Mouse (Mus musculus) CD4-positive, CD25-positive, alpha-beta regulatory T cell, adult 4 months (primary cell): ENCODE results near the gene Gm16181. TPM values are rescaled to one million over a fixed set of nuclear protein-coding genes. Genes with fewer than 3 reads are reported as not detected.

ENCODE experiments used
- ATAC-seq: one replicate; pipeline ENCODE4 v1.8.0; 2017
- polyA plus RNA-seq, 2 experiments: library from polyadenylated mRNA; unstranded; fragments of 100-300 nt; shearing (Covaris generic); gene quantifications; one replicate each; pipeline ENCODE4 v1.2.1; 2017

Gene Gm16181
- 1 to 10 TPM in 1 of 2 experiments, under 1 TPM in 1; 0.79 to 1.4 TPM for polyA plus RNA-seq

DNA sequence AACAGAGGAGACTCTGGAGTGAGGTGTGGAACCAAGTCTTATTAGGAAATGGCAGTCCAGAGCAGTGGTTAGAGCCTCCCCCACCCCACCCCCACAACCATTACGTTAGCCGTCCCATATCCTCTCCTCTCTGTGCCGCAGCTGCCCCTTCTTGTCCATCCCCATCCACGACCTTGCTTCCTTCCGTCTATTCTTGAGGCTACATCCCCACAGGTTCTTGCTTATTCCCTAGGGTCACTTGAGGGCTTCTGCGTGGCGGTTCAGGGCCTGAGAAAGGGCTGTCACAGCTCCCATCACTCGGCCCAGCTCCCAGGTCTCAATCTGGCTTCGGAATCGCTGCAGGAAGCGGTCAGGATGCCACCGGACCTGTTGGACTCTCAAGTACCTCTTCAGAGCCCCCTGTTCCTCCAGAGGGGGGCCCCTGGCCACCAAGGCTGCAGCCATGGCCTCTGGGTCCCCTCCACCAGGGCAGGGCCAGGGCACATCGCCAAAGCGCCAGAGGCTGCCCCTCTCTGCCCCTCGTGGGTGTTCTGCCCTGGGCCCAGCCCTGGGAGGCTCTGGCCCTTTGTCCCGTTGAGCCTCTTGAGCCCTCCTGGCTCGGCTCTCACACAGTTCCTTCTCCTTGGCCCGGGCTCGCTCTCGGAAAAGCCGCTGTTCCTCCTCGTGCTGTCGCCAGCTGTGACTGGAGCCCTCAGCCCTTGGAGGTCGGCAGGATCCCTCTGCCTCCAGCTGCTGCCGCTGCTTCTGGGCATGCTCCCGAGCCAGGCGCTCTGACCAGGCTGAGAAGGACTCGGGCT lies at the start of gene Gm16181:
Gene Gm16181 (plus strand): TSS at position 679 of the 797 bp plus-strand sequence.
- ATAC-seq, result no peak

DNA sequence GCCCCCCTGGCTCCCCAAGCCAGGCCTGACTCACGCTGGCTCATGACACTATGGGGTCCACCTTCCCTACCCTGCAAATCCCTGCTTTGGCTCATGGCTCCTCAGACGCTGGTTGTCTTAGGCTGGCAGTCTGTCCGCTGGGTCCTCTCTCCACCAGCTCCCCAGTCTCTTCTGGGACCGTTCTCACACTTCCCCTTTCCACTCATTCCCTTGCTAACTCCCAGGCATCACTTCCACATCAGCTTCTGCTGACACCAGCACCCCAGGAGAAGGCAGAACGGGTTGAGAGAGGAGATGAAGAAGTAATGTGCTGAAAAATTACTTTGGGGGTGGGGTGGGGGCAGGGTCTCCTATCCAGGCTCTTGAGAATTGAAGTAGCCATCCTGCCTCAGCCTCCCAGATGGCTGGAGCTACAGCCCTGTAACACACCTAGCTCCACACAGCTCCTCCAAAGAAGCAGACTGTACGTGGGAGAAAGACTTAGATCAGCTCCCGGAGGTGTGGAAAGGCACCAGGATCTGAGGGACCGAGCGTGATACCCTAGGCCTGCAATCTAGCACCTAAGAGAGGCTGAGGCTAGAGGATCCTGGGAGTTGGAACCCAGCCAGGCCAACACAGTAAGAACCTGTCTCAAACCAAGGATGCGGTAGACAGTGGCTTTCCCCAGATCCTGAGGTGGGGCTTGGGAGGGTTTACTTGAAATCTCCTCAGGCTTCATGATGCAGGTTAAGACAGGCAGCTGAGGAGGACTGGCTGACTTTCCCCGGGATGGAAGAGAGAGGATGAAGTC lies 48.0 kb upstream of the Gm16181 start:
- ATAC-seq, result peak; percentile 48

DNA sequence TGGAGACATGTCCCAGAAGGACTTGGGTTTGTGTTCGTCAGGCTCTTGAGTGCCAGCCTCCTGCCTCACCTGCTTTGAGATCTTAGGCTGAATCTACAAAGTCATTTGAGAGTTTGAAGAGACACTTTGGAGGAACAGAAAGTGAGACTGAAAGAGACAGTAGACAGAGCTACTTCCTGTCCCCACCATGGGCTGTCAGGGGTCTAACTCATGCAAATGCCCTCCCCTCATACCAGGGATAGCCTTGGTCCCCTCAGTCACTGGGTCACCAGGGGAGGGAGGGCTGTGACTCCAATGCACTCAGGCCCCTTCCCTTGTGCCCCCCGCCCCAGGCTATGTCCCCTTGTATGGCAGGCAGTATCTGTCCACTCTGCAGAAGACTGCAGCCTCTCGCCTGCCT lies 47.3 kb upstream of the Gm16181 start:
- peak; percentile 75 for ATAC-seq

DNA sequence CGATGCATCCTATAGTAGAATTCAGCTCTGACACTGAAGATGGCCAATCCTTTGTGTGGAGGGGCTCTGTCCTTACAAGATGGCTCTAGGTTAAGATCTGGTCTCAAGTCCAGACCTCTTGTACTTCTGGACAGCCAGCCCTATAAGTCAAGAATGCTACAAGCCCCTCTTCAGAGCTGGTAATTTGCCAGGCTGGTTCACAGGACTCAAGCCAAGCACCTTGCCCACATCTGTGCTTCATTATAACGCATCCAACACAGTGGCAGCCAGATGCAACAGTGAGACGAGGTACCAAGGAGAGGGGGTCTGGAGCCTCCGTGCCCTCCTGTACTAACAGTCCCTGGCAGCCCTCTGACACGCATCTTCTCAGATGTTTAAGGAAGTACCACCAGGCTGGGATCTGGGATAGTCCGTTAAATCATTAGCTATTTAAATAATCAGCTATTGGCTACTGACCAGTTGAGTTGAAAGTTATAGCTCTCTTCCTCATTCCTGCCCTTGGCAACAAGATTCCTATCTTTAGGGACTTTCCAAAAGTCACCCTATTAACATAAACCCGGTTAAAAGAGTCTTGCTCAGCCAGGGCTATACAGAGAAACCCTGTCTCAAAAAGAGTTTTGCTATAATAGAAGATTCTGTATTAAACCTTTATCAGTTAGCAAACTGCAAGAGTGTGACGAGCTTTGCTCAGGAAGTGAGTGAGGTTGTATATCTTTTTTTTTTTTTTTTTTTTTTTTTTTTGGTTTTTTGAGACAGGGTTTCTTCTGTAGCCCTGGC lies 46.2 kb upstream of the Gm16181 start:
- peak; percentile 67 for ATAC-seq

DNA sequence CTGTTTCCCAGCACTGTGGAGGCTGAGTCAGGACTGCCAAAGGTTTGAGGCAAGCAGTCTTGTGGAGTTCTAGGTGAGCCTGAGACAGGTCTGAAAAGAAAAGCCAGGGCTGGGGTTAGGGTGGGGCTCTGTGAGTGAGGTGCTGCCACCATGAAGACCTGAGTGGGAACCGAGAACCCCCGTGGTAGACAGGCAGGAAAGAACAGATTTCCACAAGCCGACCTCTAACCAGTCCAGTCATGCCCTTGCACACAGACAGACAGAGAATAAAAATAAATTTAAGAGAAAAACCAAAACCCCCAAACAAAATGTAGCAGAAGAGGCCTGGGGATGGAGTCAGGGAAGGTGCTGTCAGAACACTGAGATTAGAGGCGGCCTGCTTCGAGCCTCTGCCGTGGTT lies 45.3 kb upstream of the Gm16181 start:
- no peak for ATAC-seq

DNA sequence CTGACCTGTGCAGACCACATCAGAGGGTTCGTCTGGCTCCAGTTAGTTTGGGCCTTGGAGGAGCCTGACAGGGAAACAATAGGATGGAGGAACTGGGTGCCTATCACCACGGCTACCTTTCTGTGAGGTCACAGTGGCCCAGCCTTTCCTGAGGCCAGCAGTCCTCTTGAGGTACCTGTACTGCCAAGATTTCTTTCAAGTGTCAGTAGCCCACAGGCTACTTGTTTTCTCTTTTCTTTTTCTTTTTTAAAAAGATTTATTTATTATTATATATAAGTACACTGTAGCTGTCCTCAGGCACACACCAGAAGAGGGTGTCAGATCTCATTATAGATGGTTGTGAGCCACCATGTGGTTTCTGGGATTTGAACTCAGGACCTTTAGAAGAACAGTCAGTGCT lies 44.7 kb upstream of the Gm16181 start, which contains the start of gene Aif1:
Gene Aif1 (minus strand): TSS at position 101 of the 400 bp plus-strand sequence.
- ATAC-seq, result no peak

DNA sequence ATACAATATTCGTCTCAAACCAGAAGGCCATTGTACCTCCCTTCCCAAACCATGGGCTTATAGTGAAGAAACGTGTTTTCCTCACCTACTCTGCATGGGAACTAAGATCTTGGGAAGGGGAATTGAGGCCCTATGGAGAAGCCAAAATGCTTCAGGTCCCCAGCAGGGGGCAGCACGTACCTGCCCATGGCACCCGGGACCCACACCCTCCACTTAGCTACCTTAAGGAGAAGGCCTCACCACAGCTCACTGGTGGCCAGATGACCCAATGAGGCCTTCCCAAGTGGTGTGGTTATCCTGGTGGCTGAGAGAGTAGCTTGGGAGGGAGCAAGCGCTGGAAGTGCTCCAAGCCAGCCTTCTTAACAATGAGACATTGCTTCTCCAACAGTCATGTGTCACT lies 42.1 kb upstream of the Gm16181 start:
- ATAC-seq, result peak; percentile 48

DNA sequence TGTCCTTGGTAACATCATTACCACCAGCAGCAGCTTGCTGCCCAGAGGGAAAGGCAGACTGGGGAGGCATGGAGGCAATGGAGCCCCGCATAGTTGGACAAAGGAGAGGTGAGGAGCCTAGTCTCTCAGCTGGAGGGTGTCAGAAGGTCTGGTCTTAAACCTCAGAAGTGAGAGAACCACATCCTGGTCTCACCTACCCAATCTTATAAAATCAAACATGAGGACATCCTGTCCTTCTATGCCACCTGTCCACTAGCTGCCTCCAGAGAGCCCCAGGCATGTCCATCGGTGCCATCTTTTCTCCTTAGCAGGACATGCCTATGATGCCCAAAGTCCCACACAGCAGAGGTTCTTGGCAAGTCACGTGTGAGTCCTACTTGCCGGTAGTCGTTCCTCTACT lies 40.5 kb upstream of the Gm16181 start:
- peak; percentile 76 for ATAC-seq

DNA sequence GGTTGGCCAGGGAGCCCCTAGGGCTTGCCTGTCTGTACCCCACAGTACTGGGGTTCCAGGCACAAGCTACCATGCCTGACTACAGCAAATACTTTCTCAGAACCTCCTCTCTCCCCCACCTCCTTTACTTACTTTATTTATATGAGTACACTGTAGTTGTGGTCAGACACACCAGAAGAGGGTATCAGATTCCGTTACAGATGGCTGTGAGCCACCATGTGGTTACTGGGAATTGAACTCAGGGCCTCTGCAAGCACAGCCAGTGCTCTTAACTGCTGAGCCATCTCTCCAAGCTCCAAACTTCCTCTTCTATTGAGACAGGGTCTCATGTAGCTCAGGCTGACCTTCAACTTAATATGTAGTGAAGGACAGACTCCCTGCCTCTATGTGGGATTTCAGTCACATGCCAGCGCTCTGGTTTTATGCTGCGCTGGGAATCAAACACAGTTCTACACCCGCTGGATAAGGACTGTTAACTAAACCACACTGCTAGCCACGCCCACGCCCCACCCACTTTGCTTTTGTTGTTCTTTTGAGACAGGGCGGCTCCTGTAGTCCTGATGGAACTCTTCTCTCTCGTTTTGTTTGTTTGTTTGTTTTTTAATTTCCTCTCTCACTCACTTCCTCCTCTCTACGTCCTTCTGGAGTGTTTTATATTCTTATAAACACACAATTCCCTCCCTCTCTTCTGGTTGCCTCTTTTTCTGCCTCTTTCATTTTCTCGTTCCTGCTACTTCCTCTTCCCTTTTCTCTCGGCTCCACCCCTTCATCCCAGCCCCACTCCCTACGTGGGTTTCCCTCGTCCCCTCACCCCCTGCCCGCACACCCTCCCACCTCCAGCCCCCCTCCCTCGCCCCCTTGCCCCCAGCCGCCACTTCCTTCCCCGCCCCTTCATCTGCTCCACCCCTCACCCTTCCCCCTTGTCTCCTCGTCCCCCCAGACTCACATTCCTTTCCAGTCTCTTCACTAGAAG lies 34.7 kb upstream of the Gm16181 start:
- ATAC-seq, result peak; percentile 50

DNA sequence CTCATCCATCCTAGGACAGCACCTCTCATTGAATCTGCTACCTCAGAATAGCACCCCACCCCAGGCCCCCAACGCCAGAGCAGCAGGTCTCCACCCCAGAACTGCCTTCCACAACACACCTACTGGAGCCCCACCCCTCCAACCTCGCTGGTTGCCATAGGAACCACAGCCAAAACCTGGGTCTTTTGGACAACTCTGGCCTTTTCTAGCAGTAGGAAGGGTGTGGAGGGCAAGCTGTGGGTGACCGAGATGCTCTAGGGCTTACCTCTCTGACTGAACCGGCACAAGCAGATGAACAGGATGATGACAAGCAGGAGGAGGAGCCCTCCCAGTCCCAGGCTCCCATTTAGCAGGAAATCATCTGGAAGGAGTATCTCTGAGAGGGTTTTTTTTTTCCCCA lies 34.0 kb upstream of the Gm16181 start:
- peak; percentile 39 for ATAC-seq

DNA sequence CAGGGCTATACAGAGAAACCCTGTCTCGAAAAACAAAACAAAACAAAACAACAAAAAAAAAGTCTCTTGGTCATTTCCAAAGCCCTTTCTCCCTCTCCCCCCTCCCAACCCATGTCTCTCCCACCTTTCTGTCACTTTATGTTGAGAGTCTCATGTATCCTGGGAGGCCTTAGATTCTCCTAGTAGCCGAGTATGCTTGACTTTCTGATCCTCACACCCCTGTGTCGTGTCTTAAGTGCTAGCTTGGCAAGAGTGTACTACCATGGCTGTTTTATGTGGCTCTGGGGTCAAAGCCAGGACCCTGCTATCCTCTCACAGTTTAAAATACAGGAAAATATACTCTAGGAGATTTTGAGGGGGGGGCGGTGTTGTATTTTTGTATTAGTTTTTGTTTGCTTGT lies 33.3 kb upstream of the Gm16181 start:
- no peak for ATAC-seq

DNA sequence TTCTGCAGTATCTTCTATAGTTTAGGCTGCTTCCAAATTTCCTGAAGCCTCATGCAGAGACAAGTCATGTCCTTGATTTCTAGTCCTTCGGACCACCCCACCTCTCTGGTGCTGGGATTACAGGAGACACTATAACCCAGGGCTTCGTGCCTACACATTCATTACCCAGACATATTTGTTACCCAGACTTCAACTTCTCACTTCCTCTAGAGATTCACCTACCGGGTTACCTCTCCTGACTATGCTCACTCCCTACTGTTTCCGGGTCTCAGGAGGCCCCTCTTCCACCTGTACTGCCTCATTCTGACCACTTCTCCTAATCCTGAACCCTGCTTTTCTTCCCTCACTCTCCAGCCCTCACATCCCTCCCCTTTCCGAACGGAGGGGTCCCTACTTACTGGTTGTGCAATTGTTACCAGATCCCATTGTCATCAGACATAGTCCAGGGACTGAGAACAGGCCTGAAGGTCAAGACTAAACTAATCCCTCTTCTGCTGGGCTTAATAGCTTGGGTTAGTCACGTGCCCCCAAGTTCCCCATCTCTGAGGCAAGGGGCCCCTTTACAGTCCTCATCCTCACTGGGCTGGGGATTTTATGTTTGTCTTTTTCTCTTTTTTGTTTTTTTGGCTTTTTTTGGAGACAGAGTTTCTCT lies 32.5 kb upstream of the Gm16181 start, which contains the start of gene Lst1:
Gene Lst1 (minus strand): TSS at position 481 of the 652 bp plus-strand sequence.
- ATAC-seq, result no peak

DNA sequence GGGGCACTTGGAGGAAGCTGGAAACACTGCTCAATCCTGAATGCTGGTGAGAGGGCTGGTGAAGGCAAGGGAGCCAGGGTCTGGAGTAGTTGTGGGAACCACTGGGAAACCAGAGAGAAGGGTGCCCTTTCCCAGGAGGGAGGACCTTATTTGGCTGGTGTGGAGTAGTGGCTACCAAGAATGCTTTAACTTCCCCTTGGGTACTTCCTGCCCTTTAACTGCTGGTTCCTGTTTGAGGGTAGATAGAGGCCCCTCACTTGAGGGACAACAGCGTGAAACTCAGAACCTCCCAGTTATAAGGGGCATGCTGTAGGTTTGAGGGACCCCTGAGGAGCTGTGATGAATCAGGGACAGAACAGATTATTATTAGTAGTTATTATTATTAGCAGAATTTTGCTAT lies 31.4 kb upstream of the Gm16181 start:
- no peak for ATAC-seq

DNA sequence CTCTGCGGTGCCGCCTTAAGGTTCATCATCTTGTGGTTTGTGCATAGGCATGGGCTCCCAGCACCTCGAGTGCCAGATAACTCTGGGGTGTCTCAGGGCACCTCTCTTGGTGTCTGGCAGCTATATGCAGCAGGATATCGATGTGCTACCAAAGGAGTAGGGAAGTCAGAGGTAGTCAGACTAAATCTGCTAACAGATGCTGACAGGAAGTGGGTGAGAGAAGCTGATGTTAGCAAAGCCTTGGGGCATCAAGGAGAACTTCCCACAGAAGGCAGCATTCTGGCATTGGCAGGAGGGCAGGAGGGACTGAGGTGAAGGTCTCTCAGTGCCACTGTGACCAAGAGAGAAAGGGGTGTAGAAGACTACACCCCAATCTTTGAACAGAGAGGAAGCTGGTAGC lies 30.5 kb upstream of the Gm16181 start:
- ATAC-seq, result peak; percentile 66

DNA sequence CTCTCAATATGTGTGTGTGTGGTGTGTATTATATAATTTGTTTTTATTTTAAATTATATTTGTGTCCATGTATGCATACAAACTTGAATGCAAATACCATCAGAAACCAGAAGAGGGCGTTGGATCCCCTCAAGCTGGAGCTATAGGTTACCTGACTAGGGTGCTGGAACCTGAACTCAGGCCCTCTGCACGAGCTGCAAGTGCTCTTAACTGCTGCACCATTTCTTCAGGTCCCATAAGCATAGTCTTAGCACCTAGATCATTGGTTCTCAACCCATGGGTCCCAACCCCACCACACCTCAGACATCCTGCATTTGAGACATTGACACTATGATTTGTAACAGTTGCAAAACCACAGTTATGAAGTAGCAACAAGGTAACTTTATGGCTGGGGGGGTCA lies 28.9 kb upstream of the Gm16181 start:
- no peak for ATAC-seq

DNA sequence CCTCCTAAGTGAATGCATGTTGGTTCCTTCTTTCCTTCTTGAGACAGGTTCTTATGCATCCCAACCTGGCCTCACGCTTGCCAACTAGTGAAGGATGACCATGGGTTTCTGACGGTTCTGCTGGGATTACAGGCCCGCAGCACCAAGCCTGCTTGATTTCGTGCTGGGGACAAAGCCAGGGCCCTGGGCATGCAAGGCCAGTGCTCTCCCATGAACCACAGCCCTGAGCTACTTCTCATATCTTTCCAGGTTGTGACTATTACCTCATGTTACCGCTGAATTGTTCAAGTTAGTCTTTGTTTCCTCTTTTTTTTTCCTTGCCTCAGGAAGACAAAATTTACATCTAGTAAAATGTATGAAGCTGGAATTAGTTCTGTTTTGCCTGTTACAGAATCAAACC lies 27.7 kb upstream of the Gm16181 start:
- ATAC-seq, result no peak

DNA sequence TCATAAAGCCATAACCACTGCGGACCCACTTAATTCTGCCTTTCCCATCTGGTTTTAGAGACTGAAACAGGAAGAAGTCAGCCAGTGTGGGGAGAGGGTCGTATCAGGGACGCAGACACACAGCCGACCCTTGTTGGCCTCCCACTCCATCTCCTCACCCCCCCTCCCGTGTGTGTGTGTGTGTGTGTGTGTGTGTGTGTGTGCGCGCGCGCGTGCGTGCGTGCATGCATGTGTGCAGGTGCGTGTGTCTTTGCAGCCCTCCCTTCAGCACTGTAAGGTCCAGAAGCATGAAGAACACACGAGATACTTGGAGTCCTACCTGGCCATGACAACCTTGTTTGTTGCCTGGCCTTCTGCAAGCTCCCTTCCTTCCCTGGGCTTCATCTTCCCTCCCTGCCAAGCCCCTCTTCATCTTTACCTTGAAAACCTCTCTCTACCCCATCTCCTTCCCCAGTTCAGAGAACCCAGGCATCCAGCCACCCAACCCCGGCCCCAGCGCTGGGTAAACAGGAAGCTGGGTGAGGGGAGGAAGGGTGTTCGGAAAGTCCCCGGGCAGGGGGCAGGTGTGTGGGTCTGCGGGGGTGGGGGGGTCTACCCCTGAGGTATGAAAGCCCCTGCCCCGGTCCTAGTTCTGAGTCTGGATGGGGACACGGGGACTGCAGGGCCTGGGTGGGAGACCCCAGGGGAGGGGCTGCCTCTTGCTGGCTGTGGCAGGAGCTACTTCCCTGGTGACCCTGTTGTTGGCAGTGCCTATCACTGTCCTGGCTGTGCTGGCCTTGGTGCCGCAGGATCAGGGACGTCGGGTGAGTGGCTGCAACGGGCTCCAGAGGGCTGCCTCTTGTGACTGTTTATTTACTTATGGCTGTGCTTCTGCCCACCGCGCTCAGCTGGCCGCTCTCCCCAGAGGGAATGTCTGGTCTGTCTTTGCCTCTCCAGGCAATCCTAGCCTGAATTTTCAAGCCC lies 26.5 kb upstream of the Gm16181 start, which contains the start of gene Ltb:
Gene Ltb (plus strand): TSS at position 559 of the 963 bp plus-strand sequence.
- ATAC-seq, result peak; percentile 59

DNA sequence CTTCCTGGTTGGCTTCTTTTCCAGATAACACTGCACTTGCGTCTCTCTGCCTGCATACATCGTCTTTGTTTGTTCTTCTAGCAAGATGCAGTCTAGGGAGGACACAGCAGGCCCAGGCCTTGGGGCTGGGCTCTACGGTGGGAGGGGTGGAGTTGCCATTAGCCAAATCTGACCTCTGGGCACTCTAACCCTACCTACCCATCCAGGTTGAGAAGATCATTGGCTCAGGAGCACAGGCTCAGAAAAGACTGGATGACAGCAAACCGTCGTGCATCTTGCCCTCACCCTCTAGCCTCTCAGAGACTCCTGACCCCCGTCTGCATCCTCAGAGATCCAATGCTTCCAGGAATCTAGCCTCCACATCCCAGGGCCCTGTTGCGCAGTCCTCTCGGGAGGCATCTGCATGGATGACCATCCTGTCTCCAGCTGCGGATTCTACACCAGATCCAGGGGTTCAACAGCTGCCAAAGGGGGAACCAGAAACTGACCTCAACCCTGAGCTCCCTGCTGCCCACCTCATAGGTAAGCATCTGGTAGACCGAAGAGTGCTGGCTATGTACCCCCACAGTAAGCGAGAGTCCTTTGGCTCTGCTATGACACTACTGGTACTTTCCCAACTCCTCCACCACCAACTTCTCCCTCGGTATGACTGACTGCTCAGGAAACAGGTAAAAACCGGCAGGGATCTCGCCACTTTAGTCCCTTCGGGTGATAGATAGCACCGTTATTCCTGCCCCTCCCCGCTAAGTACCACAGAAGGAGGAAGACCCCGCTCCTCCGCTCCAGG lies 25.6 kb upstream of the Gm16181 start:
- ATAC-seq, result peak; percentile 26
